Mouse (Mus musculus): ENCODE measurements around the gene Emc8.

Emc8 gene

GRCm38 (mm10) chr8:120668374-120668905, at the start of gene Emc8:
Gene Emc8 (minus strand): TSS chr8:120668573.
- DNase-seq (ENCODE audit: low read depth), result no peak

- DNase-seq (ENCODE audit: low read depth), result peak; percentile 82
These were observed 47.8 kb upstream of the Emc8 start for GRCm38 (mm10) chr8:120715996-120716680.

DNA sequence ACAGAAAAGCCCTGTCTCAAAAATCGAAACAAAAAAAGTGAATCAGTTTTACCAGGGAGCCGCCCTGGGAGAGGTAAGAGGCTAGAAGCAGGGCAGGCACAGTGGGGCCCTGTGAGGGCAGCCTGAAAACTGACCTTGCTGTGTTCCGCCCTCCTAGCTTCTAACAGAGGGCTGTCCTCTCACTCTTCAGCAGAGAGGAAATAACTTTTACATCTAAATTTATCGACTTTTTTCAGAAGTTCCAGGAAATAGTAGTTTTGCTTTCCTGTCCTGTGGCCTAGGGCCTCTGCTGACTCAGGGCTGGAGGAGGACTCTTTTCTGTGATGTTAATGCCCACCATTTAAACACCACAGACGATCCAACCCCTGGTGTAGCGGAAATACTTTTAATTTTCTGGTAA, 46.8 kb upstream of the Emc8 start:
- DNase-seq (ENCODE audit: low read depth), result peak; percentile 69

- peak; percentile 61 for DNase-seq (ENCODE audit: low read depth)
These were observed 40.8 kb upstream of the Emc8 start for GRCm38 (mm10) chr8:120709176-120709575.

- no peak for DNase-seq (ENCODE audit: low read depth)
These were observed 37.8 kb upstream of the Emc8 start for GRCm38 (mm10) chr8:120706193-120706592.

DNA sequence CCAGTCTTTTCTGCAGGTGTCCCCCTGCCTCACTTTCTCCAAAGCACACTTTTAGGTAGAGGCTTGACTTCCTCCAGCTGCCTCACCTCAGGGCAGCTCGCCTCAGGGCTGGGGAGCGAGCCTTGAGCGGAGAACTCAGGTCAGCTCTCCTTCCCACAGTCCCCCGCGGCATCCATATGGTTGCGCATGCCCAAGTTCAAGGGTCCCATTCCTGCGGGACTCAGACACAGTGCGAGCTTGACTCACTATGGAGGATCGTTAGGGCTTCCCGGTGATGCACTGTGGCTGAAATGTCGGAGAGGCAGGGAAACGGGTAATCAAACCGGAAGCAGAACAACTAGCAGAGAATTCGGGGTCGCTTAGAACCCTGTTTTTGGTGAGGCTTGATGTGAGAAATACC, 36.8 kb upstream of the Emc8 start:
- DNase-seq (ENCODE audit: low read depth), result no peak

GRCm38 (mm10) chr8:120704203-120704602, 35.8 kb upstream of the Emc8 start:
- DNase-seq (ENCODE audit: low read depth), result no peak

DNA sequence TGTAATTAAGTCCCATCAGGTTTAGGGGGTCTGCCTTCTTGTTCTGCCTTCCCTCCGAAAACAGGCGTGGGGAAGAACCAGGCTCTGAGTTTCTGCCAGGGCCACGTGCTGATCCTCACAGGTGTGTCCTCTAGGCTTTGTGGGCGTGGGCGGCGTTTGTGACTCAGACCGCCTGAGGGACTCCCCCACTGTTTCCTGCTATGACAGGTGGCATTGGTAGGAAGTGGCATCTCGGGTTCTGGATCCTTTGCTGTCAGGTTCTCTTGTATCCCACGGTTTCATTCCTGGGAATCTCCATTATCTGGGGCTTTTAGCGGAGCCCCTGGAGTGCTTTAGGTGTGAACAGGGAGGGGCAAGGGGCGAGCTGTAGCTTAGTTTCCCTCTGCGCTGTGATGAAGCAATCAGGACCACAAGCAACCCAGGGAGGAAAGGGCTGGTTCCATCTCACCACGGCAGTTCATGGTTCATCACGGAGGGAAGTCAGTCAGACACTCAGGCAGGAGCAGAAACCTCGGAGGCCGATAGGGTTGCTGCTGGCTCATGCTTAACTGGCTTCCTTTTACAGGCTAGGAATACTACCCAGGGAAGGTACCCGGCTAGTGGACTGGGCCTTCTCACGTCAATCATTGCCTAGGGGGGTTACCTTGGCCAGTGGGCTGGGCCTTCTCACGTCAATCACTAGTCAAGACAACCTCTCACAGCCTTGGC, 33.5 kb upstream of the Emc8 start:
- DNase-seq (ENCODE audit: low read depth), result peak; percentile 90

GRCm38 (mm10) chr8:120700053-120700452, 31.7 kb upstream of the Emc8 start:
- DNase-seq (ENCODE audit: low read depth), result no peak

DNA sequence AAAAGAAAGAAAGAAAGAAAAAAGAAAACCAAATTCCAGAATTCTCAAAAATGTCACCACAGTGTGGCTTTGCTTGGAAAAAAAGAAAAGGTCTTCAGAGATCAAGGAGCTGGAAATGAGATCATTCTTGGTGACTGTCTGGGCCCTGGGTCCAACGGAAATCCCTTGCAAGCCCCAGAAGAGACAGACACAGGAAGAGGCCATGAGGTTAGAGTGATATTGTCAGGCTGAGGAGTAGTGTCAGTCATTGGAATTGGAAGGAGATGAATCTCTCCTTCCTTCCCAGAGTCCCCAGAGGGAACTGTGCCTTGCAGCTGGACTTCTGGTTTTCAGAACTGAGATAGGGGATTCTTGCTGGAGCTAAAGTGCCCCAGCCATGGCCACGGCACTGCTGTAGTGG, 31.2 kb upstream of the Emc8 start:
- peak; percentile 69 for DNase-seq (ENCODE audit: low read depth)

GRCm38 (mm10) chr8:120699079-120699478, 30.7 kb upstream of the Emc8 start:
- DNase-seq (ENCODE audit: low read depth), result no peak

GRCm38 (mm10) chr8:120698426-120698825, 30.1 kb upstream of the Emc8 start:
- no peak for DNase-seq (ENCODE audit: low read depth)

- no peak for DNase-seq (ENCODE audit: low read depth)
These were observed 29.6 kb upstream of the Emc8 start for GRCm38 (mm10) chr8:120697979-120698272.

DNA sequence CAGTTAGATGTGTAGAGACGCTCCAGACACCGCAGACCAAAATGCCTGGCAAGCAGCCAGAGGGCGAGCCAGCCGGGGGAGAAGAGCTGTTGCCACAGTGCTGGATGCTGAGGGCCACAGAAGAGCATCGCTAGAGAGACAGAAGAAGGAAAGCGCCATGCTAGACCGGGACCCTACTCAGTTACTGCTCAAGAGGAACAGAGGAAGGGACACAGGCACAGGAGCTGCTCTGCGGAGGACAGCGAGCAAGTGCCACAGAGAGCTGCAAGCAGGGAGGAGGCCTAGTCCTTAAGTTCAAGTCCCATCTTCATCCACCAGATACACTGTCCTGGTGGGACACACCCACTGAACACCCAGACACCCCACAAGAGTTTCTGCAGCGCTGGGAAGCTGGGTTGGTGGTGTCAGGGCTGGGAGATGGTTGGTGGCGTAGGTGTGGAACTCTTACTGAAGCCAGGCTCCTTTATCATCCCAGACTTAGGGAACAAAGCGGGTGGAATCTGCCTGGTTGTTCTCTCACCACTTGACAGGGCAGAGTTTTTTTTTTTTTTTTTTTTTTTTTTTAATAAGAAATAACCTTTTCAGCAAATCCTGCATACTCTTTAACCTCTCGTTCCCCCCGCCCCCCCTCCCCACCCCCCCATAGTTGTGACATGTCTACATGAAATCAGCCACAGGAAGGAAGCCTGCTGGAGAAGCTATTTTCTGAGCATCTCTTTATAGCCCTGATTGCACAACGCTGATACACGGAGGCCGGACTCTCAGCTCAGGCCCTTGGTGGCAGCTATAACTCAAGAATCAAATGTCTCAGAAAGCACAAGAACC, 29.0 kb upstream of the Emc8 start:
- DNase-seq (ENCODE audit: low read depth), result peak; percentile 93

DNA sequence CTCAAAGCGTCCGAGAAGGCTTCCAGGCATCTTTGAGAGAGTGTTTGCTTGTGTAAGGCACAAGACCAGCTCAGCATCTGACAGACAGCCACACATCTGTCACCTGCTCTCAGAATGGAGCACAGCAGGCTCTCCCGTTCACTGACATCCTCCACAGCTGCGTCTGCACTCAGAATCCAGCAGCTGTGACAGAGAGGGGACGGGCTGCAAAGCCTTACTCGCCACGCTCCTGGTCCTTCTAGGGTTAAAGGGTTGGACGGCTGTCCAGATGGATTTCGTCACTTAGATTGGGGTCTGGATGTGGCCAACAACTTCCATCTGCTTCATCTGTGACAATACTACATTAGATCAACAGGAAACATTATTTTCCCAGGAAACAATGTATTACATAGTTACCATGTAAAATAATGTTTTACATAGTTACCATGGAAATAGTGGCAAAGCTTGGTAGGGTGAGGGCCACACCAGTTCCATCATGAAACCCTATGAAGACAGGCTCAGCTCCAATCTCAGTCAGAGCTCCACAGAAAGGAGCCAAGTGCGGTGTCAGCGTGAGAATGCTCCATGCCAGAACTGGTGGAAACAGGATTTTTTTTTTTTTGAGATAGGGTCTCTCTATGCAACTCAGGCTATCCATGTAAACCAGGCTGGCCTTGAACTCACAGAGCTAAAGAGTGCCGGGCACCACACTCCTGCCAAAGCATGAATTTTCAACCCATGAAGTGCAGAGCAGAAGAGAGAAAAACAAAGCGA, 28.2 kb upstream of the Emc8 start:
- DNase-seq (ENCODE audit: low read depth), result no peak

GRCm38 (mm10) chr8:120693861-120694493, 25.6 kb upstream of the Emc8 start:
- DNase-seq (ENCODE audit: low read depth), result peak; percentile 63

GRCm38 (mm10) chr8:120692934-120693333, 24.6 kb upstream of the Emc8 start:
- no peak for DNase-seq (ENCODE audit: low read depth)

GRCm38 (mm10) chr8:120688511-120688910, 20.1 kb upstream of the Emc8 start:
- DNase-seq (ENCODE audit: low read depth), result no peak

GRCm38 (mm10) chr8:120687786-120688185, 19.4 kb upstream of the Emc8 start:
- no peak for DNase-seq (ENCODE audit: low read depth)

DNA sequence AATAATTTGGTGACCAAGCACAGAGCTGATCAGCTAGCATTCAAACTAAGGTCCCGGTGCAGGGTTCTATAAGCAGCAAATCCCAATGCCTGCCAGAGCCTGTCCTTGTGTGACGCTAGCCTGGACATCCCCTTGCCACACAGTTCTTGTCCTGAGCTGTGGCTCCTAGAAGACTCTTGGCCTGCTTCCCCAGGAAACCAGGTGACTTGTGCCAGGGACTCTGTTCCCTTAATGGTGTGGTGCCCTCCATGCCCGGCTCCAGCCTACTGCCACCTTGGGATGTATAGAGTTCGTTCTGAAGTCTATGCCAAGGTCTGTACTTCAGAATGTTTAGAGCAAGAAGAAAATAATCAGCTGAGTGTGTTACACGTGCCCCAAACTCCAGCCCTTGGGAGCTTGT, 18.2 kb upstream of the Emc8 start:
- DNase-seq (ENCODE audit: low read depth), result no peak

DNA sequence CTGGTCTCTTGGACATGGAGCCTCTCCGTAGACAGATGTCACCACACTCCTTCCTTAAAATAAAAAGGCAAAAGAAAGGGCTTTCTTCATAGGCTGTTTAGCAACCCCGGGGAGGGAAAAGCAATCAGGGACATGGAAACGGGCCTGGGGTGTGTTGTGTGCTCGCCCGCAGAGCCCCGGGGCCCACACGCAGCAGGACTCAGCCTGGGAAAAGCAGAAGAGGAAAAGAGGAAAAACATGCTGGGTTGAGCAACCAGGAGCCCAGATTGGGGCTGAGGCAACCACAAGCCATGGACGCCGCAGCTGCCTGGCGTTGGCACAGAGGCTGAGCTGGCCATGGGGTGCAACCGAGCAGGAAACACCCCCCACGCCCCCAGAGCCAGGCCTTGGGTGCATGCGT, 17.7 kb upstream of the Emc8 start:
- DNase-seq (ENCODE audit: low read depth), result peak; percentile 76

DNA sequence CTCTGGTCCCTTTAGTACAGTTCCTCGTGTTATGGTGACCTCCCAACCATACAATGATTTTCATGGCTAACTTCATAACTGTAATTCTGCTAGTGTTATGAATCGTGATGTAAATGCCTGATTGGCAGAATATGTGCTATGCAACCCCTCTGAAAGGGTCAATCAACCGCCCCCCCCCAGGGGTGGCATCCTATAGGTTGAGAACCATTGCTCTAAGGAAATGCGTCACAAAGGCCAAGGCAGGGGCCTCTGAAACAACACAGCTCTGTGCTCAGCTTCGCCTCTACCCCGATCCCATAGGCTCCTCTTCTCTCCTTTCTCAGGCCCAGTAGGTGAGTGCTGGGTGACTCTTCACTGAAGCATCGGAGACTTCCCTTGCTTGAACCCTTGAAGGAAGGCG, 17.2 kb upstream of the Emc8 start:
- DNase-seq (ENCODE audit: low read depth), result no peak

All from 416B (cell line).